ENCODE assay signal across 24 mouse cellular contexts in genomic region chr2:153511562-153511961, GRCm38 (mm10). TPM values are rescaled to one million over a fixed set of nuclear protein-coding genes. Genes with fewer than 3 reads are reported as not detected.
A peak's percentile ranks its signal among the peaks of the same experiment; 100 is the strongest.
DNase-seq lines count a peak whose midpoint lies in the region; ATAC-seq and TF ChIP-seq lines count a peak whose summit lies in the region.
"Had no signal": no experiment of that assay in that cellular context is flagged by ENCODE, and none has a peak within 500 bp of the region (broad histone marks: within the 10 kb centered on the region; RNA-seq: fewer than 3 reads in every experiment).

No protein-coding gene starts in this region.

- no peak overlapping the region for H3K4me2 ChIP-seq in forebrain, embryonic 12.5 days
- H3K4me2 ChIP-seq in forebrain, embryonic 11.5 days (ENCODE audit: low read depth, low read length, severe bottlenecking), result no peak overlapping the region
- no peak overlapping the region for H3K4me2 ChIP-seq in kidney, embryonic 16.5 days (replicated peaks; ENCODE audit: low read depth, low read length)
- no peak overlapping the region for H3K4me2 ChIP-seq in midbrain, embryonic 14.5 days (ENCODE audit: low read length)
- no peak overlapping the region for H3K4me2 ChIP-seq in midbrain, postnatal 0 days (ENCODE audit: low read depth, low read length, poor library complexity, severe bottlenecking)
- H3K4me2 ChIP-seq: heart, embryonic 11.5 days; liver, embryonic 15.5 days had no signal

- H3K4me1 ChIP-seq in forebrain, embryonic 12.5 days, result peaks cover 64% of the 10 kb centered on the region
- H3K4me1 ChIP-seq in forebrain, embryonic 11.5 days (replicated peaks; ENCODE audit: control insufficient read depth, insufficient read depth, low read length), result peaks cover 23% of the 10 kb centered on the region
- H3K4me1 ChIP-seq in kidney, embryonic 16.5 days (ENCODE audit: insufficient read depth, low read length), result peaks cover 28% of the 10 kb centered on the region
- no peaks in the 10 kb centered on the region for H3K4me1 ChIP-seq in kidney, adult 2 months (ENCODE audit: control insufficient read depth, insufficient read depth, low read length)
- peaks cover 31% of the 10 kb centered on the region for H3K4me1 ChIP-seq in midbrain, embryonic 14.5 days (ENCODE audit: control insufficient read depth, insufficient read depth, low read length)
- H3K4me1 ChIP-seq in midbrain, postnatal 0 days (ENCODE audit: insufficient read depth, low read length), result peaks cover 4% of the 10 kb centered on the region; the same call in 1 of the 2 replicates

- H3K36me3 ChIP-seq in forebrain, embryonic 12.5 days (replicated peaks), result no peaks in the 10 kb centered on the region
- H3K36me3 ChIP-seq in forebrain, embryonic 11.5 days (ENCODE audit: control insufficient read depth, insufficient read depth, low read length), result no peaks in the 10 kb centered on the region
- no peaks in the 10 kb centered on the region for H3K36me3 ChIP-seq in kidney, embryonic 16.5 days (ENCODE audit: insufficient read depth, low read length)
- no peaks in the 10 kb centered on the region for H3K36me3 ChIP-seq in kidney, adult 2 months (ENCODE audit: control insufficient read depth, insufficient read depth, low read length)
- H3K36me3 ChIP-seq in midbrain, embryonic 14.5 days (ENCODE audit: control insufficient read depth, insufficient read depth, low read length), result no peaks in the 10 kb centered on the region
- H3K36me3 ChIP-seq in midbrain, postnatal 0 days (ENCODE audit: insufficient read depth, low read length), result no peaks in the 10 kb centered on the region
- H3K36me3 ChIP-seq: liver, embryonic 15.5 days had no signal

- TF ChIP-seq CTCF in kidney, adult 2 months (conservative IDR thresholded peaks at IDR 0.05; ENCODE audit: insufficient read depth, insufficient read length, low read depth, low read length), result no peak
- TF ChIP-seq CTCF in midbrain, postnatal 0 days (IDR thresholded peaks at IDR 0.05), result no peak

- ATAC-seq in forebrain, embryonic 12.5 days (ENCODE audit: low FRiP score), result 0 out of 2 replicates have a peak, but pooled peaks have one; percentile 16
- no peak for ATAC-seq in forebrain, embryonic 11.5 days (replicated peaks; ENCODE audit: low FRiP score)
- peak; percentile 19 for ATAC-seq in kidney, embryonic 16.5 days (ENCODE audit: low FRiP score, low TSS enrichment)
- no peak for ATAC-seq in midbrain, embryonic 14.5 days (ENCODE audit: low FRiP score, low TSS enrichment)
- ATAC-seq in midbrain, postnatal 0 days (ENCODE audit: low FRiP score), result no peak
- ATAC-seq: hindbrain, postnatal 0 days; intestine, postnatal 0 days; lung, postnatal 0 days; midbrain, embryonic 16.5 days had no signal

- H3K27me3 ChIP-seq in forebrain, embryonic 12.5 days, result peaks cover 11% of the 10 kb centered on the region; the same call in 1 of the 2 replicates
- H3K27me3 ChIP-seq in forebrain, embryonic 11.5 days (ENCODE audit: control insufficient read depth, insufficient read depth, low read length), result no peaks in the 10 kb centered on the region; the same call in 1 of the 2 replicates
- H3K27me3 ChIP-seq in kidney, embryonic 16.5 days (ENCODE audit: insufficient read depth, low read length), result no peaks in the 10 kb centered on the region
- no peaks in the 10 kb centered on the region for H3K27me3 ChIP-seq in kidney, adult 2 months (replicated peaks; ENCODE audit: control insufficient read depth, insufficient read depth, low read length)
- no peaks in the 10 kb centered on the region for H3K27me3 ChIP-seq in midbrain, embryonic 14.5 days (ENCODE audit: control insufficient read depth, insufficient read depth, low read length)
- no peaks in the 10 kb centered on the region for H3K27me3 ChIP-seq in midbrain, postnatal 0 days (ENCODE audit: insufficient read depth, low read length)
- H3K27me3 ChIP-seq: liver, embryonic 15.5 days had no signal

- TF ChIP-seq POLR2A in kidney, adult 2 months (IDR thresholded peaks at IDR 0.05; ENCODE audit: low read depth, low read length), result no peak

- no peak overlapping the region for H3K4me3 ChIP-seq in forebrain, embryonic 12.5 days (replicated peaks)
- no peak overlapping the region for H3K4me3 ChIP-seq in forebrain, embryonic 11.5 days (ENCODE audit: low read depth, low read length)
- H3K4me3 ChIP-seq in kidney, embryonic 16.5 days (ENCODE audit: low read length), result no peak overlapping the region
- H3K4me3 ChIP-seq in kidney, adult 2 months (ENCODE audit: insufficient read depth, low read depth, low read length), result no peak overlapping the region
- no peak overlapping the region for H3K4me3 ChIP-seq in midbrain, embryonic 14.5 days (replicated peaks; ENCODE audit: low read depth, low read length)
- no peak overlapping the region for H3K4me3 ChIP-seq in midbrain, postnatal 0 days (ENCODE audit: low read depth, low read length)
- H3K4me3 ChIP-seq: erythroblast, embryonic 14.5 days; gastrocnemius, adult 2 months; liver, embryonic 15.5 days had no signal

- no peaks in the 10 kb centered on the region for H3K9me3 ChIP-seq in forebrain, embryonic 12.5 days
- no peaks in the 10 kb centered on the region for H3K9me3 ChIP-seq in forebrain, embryonic 11.5 days (ENCODE audit: control insufficient read depth, low read length)
- H3K9me3 ChIP-seq in kidney, embryonic 16.5 days (ENCODE audit: low read length), result no peaks in the 10 kb centered on the region
- no peaks in the 10 kb centered on the region for H3K9me3 ChIP-seq in midbrain, embryonic 14.5 days (ENCODE audit: control insufficient read depth, low read length)
- H3K9me3 ChIP-seq in midbrain, postnatal 0 days (ENCODE audit: low read length), result no peaks in the 10 kb centered on the region
- H3K9me3 ChIP-seq: liver, embryonic 15.5 days had no signal

- 18% methylated on average over 6 of the region's 6 CpGs for WGBS in forebrain, embryonic 12.5 days
- WGBS in forebrain, embryonic 11.5 days, result 19% methylated on average over 6 of the region's 6 CpGs
- WGBS in kidney, embryonic 16.5 days, result 35% methylated on average over 6 of the region's 6 CpGs
- 64% methylated on average over 6 of the region's 6 CpGs for WGBS in kidney, adult 2 months
- WGBS in midbrain, embryonic 14.5 days, result 43% methylated on average over 6 of the region's 6 CpGs
- WGBS in midbrain, postnatal 0 days, result 59% methylated on average over 6 of the region's 6 CpGs

- 0 out of 2 replicates have a peak overlapping the region, but pooled peaks have one; percentile 5 for H3K27ac ChIP-seq in forebrain, embryonic 12.5 days
- no peak overlapping the region for H3K27ac ChIP-seq in forebrain, embryonic 11.5 days (ENCODE audit: low read depth, low read length)
- no peak overlapping the region for H3K27ac ChIP-seq in kidney, embryonic 16.5 days (ENCODE audit: low read length)
- no peak overlapping the region for H3K27ac ChIP-seq in kidney, adult 2 months (ENCODE audit: insufficient read depth, low read depth, low read length)
- peak overlapping the region; percentile 52 for H3K27ac ChIP-seq in midbrain, embryonic 14.5 days (replicated peaks; ENCODE audit: low read depth, low read length)
- H3K27ac ChIP-seq in midbrain, postnatal 0 days (ENCODE audit: low read depth, low read length), result no peak overlapping the region
- H3K27ac ChIP-seq: gastrocnemius, adult 2 months; hindbrain, postnatal 0 days had no signal

- no peak overlapping the region; the same call in 1 of the 2 replicates for H3K9ac ChIP-seq in forebrain, embryonic 12.5 days
- no peak overlapping the region for H3K9ac ChIP-seq in forebrain, embryonic 11.5 days (ENCODE audit: low read length)
- H3K9ac ChIP-seq in kidney, embryonic 16.5 days (replicated peaks; ENCODE audit: low read length), result peak overlapping the region; percentile 12; the same call in 1 of the 2 replicates
- no peak overlapping the region for H3K9ac ChIP-seq in midbrain, embryonic 14.5 days (replicated peaks; ENCODE audit: low read length)
- H3K9ac ChIP-seq in midbrain, postnatal 0 days (replicated peaks; ENCODE audit: low read length, poor library complexity, severe bottlenecking), result no peak overlapping the region
- H3K9ac ChIP-seq: liver, embryonic 15.5 days had no signal

- DNase-seq in forebrain, embryonic 11.5 days (ENCODE audit: low spot score), result no peak
- no peak for DNase-seq in kidney, adult 2 months
- no peak for DNase-seq in midbrain, embryonic 14.5 days
- no peak for DNase-seq in midbrain, postnatal 0 days (ENCODE audit: low spot score)
- DNase-seq in heart, adult 9 months (ENCODE audit: low spot score in 2 of 2), result no peak
- DNase-seq: gastrocnemius, adult 2 months; heart, postnatal 10 days had no signal

RNA-seq across cellular contexts. Expression of gene Nol4l, which starts 18.2 kb away (rescaled TPM):
- polyA plus RNA-seq in forebrain, embryonic 12.5 days (2016; fragmentation: Nextera tagmentation; extraction: Ambion mirVana), result 31.4 and 34.5 TPM in 2 replicates
- 25.6 and 26.2 TPM in 2 replicates for polyA plus RNA-seq in forebrain, embryonic 11.5 days (2014; fragmentation: Nextera tagmentation; extraction: Ambion mirVana)
- 13.8 and 17.1 TPM in 2 replicates for polyA plus RNA-seq in kidney, embryonic 16.5 days (2015; fragmentation: Nextera tagmentation; extraction: Ambion mirVana)
- polyA plus RNA-seq in kidney, adult 2 months (2012; rRNA removed), result 11.9 and 14.5 TPM in 2 replicates
- polyA plus RNA-seq in midbrain, embryonic 14.5 days (2014; fragmentation: Nextera tagmentation; extraction: Ambion mirVana), result 44.8 and 51.7 TPM in 2 replicates
- total RNA-seq in midbrain, postnatal 0 days (2014; rRNA removed), result 73.1 and 97.7 TPM in 2 replicates
- polyA plus RNA-seq in midbrain, postnatal 0 days (2015; fragmentation: Nextera tagmentation; extraction: Ambion mirVana), result 24.4 and 26.4 TPM in 2 replicates

RNA-seq across cellular contexts. Expression of gene 4930404H24Rik, which starts 19.0 kb away (rescaled TPM):
- polyA plus RNA-seq in forebrain, embryonic 12.5 days (2016; fragmentation: Nextera tagmentation; extraction: Ambion mirVana), result not detected in 2 replicates
- polyA plus RNA-seq in forebrain, embryonic 11.5 days (2014; fragmentation: Nextera tagmentation; extraction: Ambion mirVana), result not detected in 2 replicates
- not detected in 2 replicates for polyA plus RNA-seq in kidney, embryonic 16.5 days (2015; fragmentation: Nextera tagmentation; extraction: Ambion mirVana)
- polyA plus RNA-seq in kidney, adult 2 months (2012; rRNA removed), result not detected in 2 replicates
- not detected in 2 replicates for polyA plus RNA-seq in midbrain, embryonic 14.5 days (2014; fragmentation: Nextera tagmentation; extraction: Ambion mirVana)
- total RNA-seq in midbrain, postnatal 0 days (2014; rRNA removed), result not detected in 2 replicates
- not detected in 2 replicates for polyA plus RNA-seq in midbrain, postnatal 0 days (2015; fragmentation: Nextera tagmentation; extraction: Ambion mirVana)
- total RNA-seq: adrenal gland, postnatal 4 days; gastrocnemius, adult 2 months; heart, postnatal 10 days; hindbrain, postnatal 0 days; left cerebral cortex, postnatal 25 days had no signal
- polyA plus RNA-seq: C2C12; embryonic facial prominence, embryonic 11.5 days; erythroblast, embryonic 14.5 days; gonadal fat pad, adult 2 months; heart, embryonic 11.5 days; hindbrain, postnatal 0 days; intestine, postnatal 0 days; large intestine, adult 2 months; limb, embryonic 14.5 days; liver, embryonic 15.5 days; lung, postnatal 0 days; midbrain, embryonic 16.5 days; small intestine, adult 2 months had no signal

Comparison
In these comparisons a context has a peak if more than half of its experiments do, and no peak if none do; other contexts are left out.
1. ATAC-seq: peak in forebrain, embryonic 12.5 days (single experiment) and kidney, embryonic 16.5 days (single experiment); none in forebrain, embryonic 11.5 days (single experiment), midbrain, embryonic 14.5 days (single experiment) and midbrain, postnatal 0 days (single experiment).
2. H3K27ac ChIP-seq: peak in forebrain, embryonic 12.5 days (single experiment) and midbrain, embryonic 14.5 days (single experiment); none in forebrain, embryonic 11.5 days (single experiment), kidney, embryonic 16.5 days (single experiment), kidney, adult 2 months (single experiment) and midbrain, postnatal 0 days (single experiment).